15 mouse cellular contexts compared by ENCODE assay signal in the genomic region with DNA sequence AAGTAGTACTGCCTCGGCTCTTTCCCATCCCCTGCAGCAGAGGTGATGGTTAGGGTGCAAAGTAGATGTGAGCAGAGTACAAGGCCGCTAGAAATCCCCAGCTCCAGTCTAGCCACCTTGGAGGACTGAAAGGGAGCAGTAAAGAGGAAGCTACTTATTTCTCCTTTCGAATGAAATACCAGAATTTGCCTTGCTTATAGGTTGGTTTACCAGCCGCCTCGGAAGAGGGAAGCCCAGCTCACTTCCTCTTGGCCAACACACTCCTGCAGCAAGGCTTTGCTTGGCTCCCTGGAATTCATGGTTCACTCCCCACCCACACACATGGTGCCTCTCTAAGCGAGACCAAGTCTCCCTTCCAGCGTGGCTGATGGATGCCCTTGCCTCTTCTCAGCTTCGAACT. TPM values are rescaled to one million over a fixed set of nuclear protein-coding genes. Genes with fewer than 3 reads are reported as not detected.
DNase-seq lines count a peak whose midpoint lies in the region; ATAC-seq and TF ChIP-seq lines count a peak whose summit lies in the region.
"Had no signal": no experiment of that assay in that cellular context is flagged by ENCODE, and none has a peak within 500 bp of the region (broad histone marks: within the 10 kb centered on the region; RNA-seq: fewer than 3 reads in every experiment).

No protein-coding gene starts in this region.

- TF ChIP-seq RAD21 in CH12.LX (IDR thresholded peaks at IDR 0.05; ENCODE audit: low read depth, low read length): no peak

- peak overlapping the region; percentile 32; the same call in 1 of the 2 replicates for H3K4me2 ChIP-seq in CH12.LX (ENCODE audit: insufficient read depth, low read depth, poor library complexity, severe bottlenecking)
- H3K4me2 ChIP-seq: embryonic facial prominence, embryonic 12.5 days; lung, embryonic 15.5 days; midbrain, embryonic 11.5 days had no signal

- TF ChIP-seq EP300 in CH12.LX (IDR thresholded peaks at IDR 0.05; ENCODE audit: low read length): no peak; the same call in 1 of the 2 replicates

- in situ Hi-C loops in CH12.LX (cut with MboI; ENCODE audit: low pct_ligation_motif_present, low pct_unique_long_range_greater_than_20kb, low sequenced_read_pairs): no loop called here

- no peak overlapping the region; the same call in 1 of the 2 replicates for H3K9ac ChIP-seq in CH12.LX (ENCODE audit: insufficient read depth, low read depth)
- H3K9ac ChIP-seq: embryonic facial prominence, embryonic 12.5 days; lung, embryonic 15.5 days had no signal

- peak; percentile 9 to 12 for DNase-seq in lung, adult 18-20 months
- no peak for DNase-seq in lung, postnatal 25 days (ENCODE audit: low spot score)
- peak; percentile 79 for DNase-seq in CH12.LX (ENCODE audit: extremely low read depth)
- DNase-seq in layer of hippocampus, adult 2 months (ENCODE audit: low spot score in 2 of 2): no peak
- DNase-seq in testis, postnatal 10 days (ENCODE audit: low spot score): no peak
- DNase-seq: adrenal gland, adult 8-10 months; cerebellum, adult 8-10 months; gastrocnemius, adult 2 months had no signal

- no peaks in the 10 kb centered on the region for H3K27me3 ChIP-seq in CH12.LX (replicated peaks)
- H3K27me3 ChIP-seq: embryonic facial prominence, embryonic 12.5 days; lung, embryonic 15.5 days had no signal

- no peak overlapping the region for H3K4me3 ChIP-seq in CH12.LX (replicated peaks in 1 of 3; ENCODE audit: low read depth in 2 of 3, low read length in 2 of 3, poor library complexity in 1 of 3)
- no peak overlapping the region for H3K4me3 ChIP-seq in layer of hippocampus, adult 2 months
- H3K4me3 ChIP-seq: embryonic facial prominence, embryonic 12.5 days; gastrocnemius, adult 2 months; lung, embryonic 15.5 days had no signal

- TF ChIP-seq CTCF in CH12.LX (conservative IDR thresholded peaks at IDR 0.05 in 1 of 2, IDR thresholded peaks at IDR 0.05 in 1 of 2; ENCODE audit: low read depth in 2 of 2, low read length in 2 of 2): no peak
- no peak for TF ChIP-seq CTCF in layer of hippocampus, adult 2 months (conservative IDR thresholded peaks at IDR 0.05)

- H3K27ac ChIP-seq in CH12.LX (ENCODE audit: insufficient read depth, low read depth): peak overlapping the region; percentile 63
- H3K27ac ChIP-seq in layer of hippocampus, adult 2 months: no peak overlapping the region
- H3K27ac ChIP-seq: embryonic facial prominence, embryonic 12.5 days; gastrocnemius, adult 2 months; lung, embryonic 15.5 days had no signal

- dilution Hi-C loops in CH12.LX (cut with MboI; ENCODE audit: extremely low pct_ligation_motif_present, extremely low pct_unique_long_range_greater_than_20kb, low sequenced_read_pairs): no loop called here

- TF ChIP-seq POLR2A in CH12.LX (IDR thresholded peaks at IDR 0.05; ENCODE audit: low read depth, low read length): no peak

- H3K9me3 ChIP-seq in CH12.LX (replicated peaks; ENCODE audit: low read length): no peaks in the 10 kb centered on the region
- H3K9me3 ChIP-seq: embryonic facial prominence, embryonic 12.5 days; lung, embryonic 15.5 days had no signal

- H3K4me1 ChIP-seq in CH12.LX (ENCODE audit: control insufficient read depth in 1 of 2, insufficient read depth in 2 of 2): peaks cover 22 to 64% of the 10 kb centered on the region in 2 experiments
- H3K4me1 ChIP-seq: embryonic facial prominence, embryonic 12.5 days had no signal

- peak; percentile 94 for ATAC-seq in granulocyte monocyte progenitor cell, adult 5-6 weeks (replicated peaks; ENCODE audit: poor library complexity, severe bottlenecking)
- ATAC-seq in monocyte, adult 5-6 weeks (replicated peaks; ENCODE audit: insufficient number of reproducible peaks, low FRiP score, low TSS enrichment, poor library complexity, severe bottlenecking): peak; percentile 89
- ATAC-seq: forebrain, embryonic 16.5 days; inflammation-experienced regulatory T-cells, adult 6 months had no signal

- no peaks in the 10 kb centered on the region for H3K79me2 ChIP-seq in CH12.LX (replicated peaks; ENCODE audit: control insufficient read depth, extremely low read depth, insufficient read depth, poor library complexity, severe bottlenecking)

- H3K36me3 ChIP-seq in CH12.LX (replicated peaks in 1 of 2; ENCODE audit: control insufficient read depth in 1 of 2, insufficient read depth in 1 of 2, low read length in 1 of 2): peaks cover 11 to 64% of the 10 kb centered on the region in 2 experiments

TF ChIP-seq in CH12.LX, 34 proteins besides CTCF, POLR2A, EP300 and RAD21:
- TF ChIP-seq HCFC1 (IDR thresholded peaks at IDR 0.05; ENCODE audit: low read depth, low read length) (peak; percentile 66), JUND (conservative IDR thresholded peaks at IDR 0.05; ENCODE audit: low read depth, low read length) (no peak), POLR2AphosphoS2 (IDR thresholded peaks at IDR 0.05; ENCODE audit: low read depth, low read length) (no peak), TCF12 (IDR thresholded peaks at IDR 0.05; ENCODE audit: low read depth, low read length) (peak; percentile 13; the same call in 1 of the 2 replicates), MYC (IDR thresholded peaks at IDR 0.05; ENCODE audit: low read depth, low read length) (no peak), RCOR1 (conservative IDR thresholded peaks at IDR 0.05; ENCODE audit: low read depth, low read length) (no peak), ETS1 (conservative IDR thresholded peaks at IDR 0.05; ENCODE audit: low read depth, low read length) (peak; percentile 46; the same call in 1 of the 2 replicates), ELF1 (IDR thresholded peaks at IDR 0.05; ENCODE audit: low read depth, low read length) (peak; percentile 61), MXI1 (IDR thresholded peaks at IDR 0.05; ENCODE audit: low read depth, low read length) (no peak)

RNA-seq across cellular contexts. Expression of a gene that starts 34.8 kb away (rescaled TPM):
- total RNA-seq in CH12.LX (2012; rRNA removed) (11.7 and 13.1 TPM in 2 replicates), CH12.LX (2014; rRNA removed) (28.9 and 29.4 TPM in 2 replicates)
- 47.2 and 55.7 TPM in 2 replicates for polyA plus RNA-seq in CH12.LX (2012; ENCODE audit: insufficient read length, low read depth)
- 34.1 and 40.7 TPM in 2 replicates for total RNA-seq in granulocyte monocyte progenitor cell, adult 5-6 weeks (2014; fragmentation: Nextera tagmentation)
- total RNA-seq in granulocyte monocyte progenitor cell, adult 5-6 weeks (2017): 25.6 and 30.0 TPM in 2 replicates
- 39.4 to 49.1 TPM (median 39.6 TPM) in 3 replicates for total RNA-seq in monocyte, adult 5-6 weeks (2017)
- 10 to 100 TPM; 28.5 to 28.9 TPM for total RNA-seq in layer of hippocampus, adult 2 months (2021)

RNA-seq across cellular contexts. Expression of a gene that starts 40.0 kb away (rescaled TPM):
- total RNA-seq in CH12.LX (2012; rRNA removed): 100 and 108 TPM in 2 replicates
- total RNA-seq in CH12.LX (2014; rRNA removed): 205 and 223 TPM in 2 replicates
- polyA plus RNA-seq in CH12.LX (2012; ENCODE audit: insufficient read length, low read depth): 122 and 132 TPM in 2 replicates
- total RNA-seq in granulocyte monocyte progenitor cell, adult 5-6 weeks (2014; fragmentation: Nextera tagmentation): 102 and 123 TPM in 2 replicates
- 143 and 158 TPM in 2 replicates for total RNA-seq in granulocyte monocyte progenitor cell, adult 5-6 weeks (2017)
- 102 to 144 TPM (median 122 TPM) in 3 replicates for total RNA-seq in monocyte, adult 5-6 weeks (2017)
- 100 to 1,000 TPM; 176 to 185 TPM for total RNA-seq in layer of hippocampus, adult 2 months (2021)

RNA-seq across cellular contexts. Expression of a gene that starts 52.6 kb away (rescaled TPM):
- 32.4 and 46.9 TPM in 2 replicates for total RNA-seq in CH12.LX (2012; rRNA removed)
- 132 and 140 TPM in 2 replicates for total RNA-seq in CH12.LX (2014; rRNA removed)
- polyA plus RNA-seq in CH12.LX (2012; ENCODE audit: insufficient read length, low read depth): 101 and 121 TPM in 2 replicates
- total RNA-seq in granulocyte monocyte progenitor cell, adult 5-6 weeks (2014; fragmentation: Nextera tagmentation): 35.5 and 43.7 TPM in 2 replicates
- total RNA-seq in granulocyte monocyte progenitor cell, adult 5-6 weeks (2017): 62.6 and 72.8 TPM in 2 replicates
- 12.5 to 30.2 TPM (median 29.2 TPM) in 3 replicates for total RNA-seq in monocyte, adult 5-6 weeks (2017)
- 10 to 100 TPM; 30.5 to 31.7 TPM for total RNA-seq in layer of hippocampus, adult 2 months (2021)

Comparison
In these comparisons a context has a peak if more than half of its experiments do, and no peak if none do; other contexts are left out.
1. DNase-seq: peak in lung, adult 18-20 months (2 of 2) and CH12.LX (single experiment); none in lung, postnatal 25 days (single experiment), layer of hippocampus, adult 2 months (0 of 2) and testis, postnatal 10 days (single experiment).